Mouse (Mus musculus) ES-CJ7 (cell line): Measurements from ENCODE around the gene 1700003E16Rik.
A peak's percentile ranks its signal among the peaks of the same experiment; 100 is the strongest.

Source experiments
- DNase-seq: peaks from one replicate; pipeline ENCODE4 v3.0.0; 2011; ENCODE audit warnings: low read depth, low spot score

1700003E16Rik gene

GRCm38 (mm10) chr6:83156259-83156684 lies at the start of gene 1700003E16Rik, which contains the start of gene Wdr54:
TSS of gene 1700003E16Rik (plus strand) at chr6:83156404.
TSS of gene Wdr54 (minus strand) at chr6:83156397.
- peak; percentile 80 for DNase-seq

- peak; percentile 91 for DNase-seq
Measured at GRCm38 (mm10) chr6:83107566-83108400, 48.4 kb upstream of the 1700003E16Rik start.

- peak; percentile 64 for DNase-seq
Measured at GRCm38 (mm10) chr6:83108762-83109668, 47.2 kb upstream of the 1700003E16Rik start, which contains the start of gene Mrpl53. TSS of gene Mrpl53 (plus strand) at chr6:83109040.

- no peak for DNase-seq
Measured at GRCm38 (mm10) chr6:83111510-83112136, 44.6 kb upstream of the 1700003E16Rik start.

GRCm38 (mm10) chr6:83115011-83115671 lies 41.1 kb upstream of the 1700003E16Rik start, which contains the start of gene Mogs:
TSS of gene Mogs (plus strand) at chr6:83115496.
- peak; percentile 79 for DNase-seq

GRCm38 (mm10) chr6:83115682-83116372 lies 40.4 kb upstream of the 1700003E16Rik start:
- DNase-seq, result no peak

- no peak for DNase-seq
Measured at GRCm38 (mm10) chr6:83116373-83117164, 39.6 kb upstream of the 1700003E16Rik start.

GRCm38 (mm10) chr6:83117165-83117438 lies 39.1 kb upstream of the 1700003E16Rik start:
- DNase-seq, result no peak

GRCm38 (mm10) chr6:83117616-83118015 lies 38.6 kb upstream of the 1700003E16Rik start:
- DNase-seq, result no peak

- no peak for DNase-seq
Measured at GRCm38 (mm10) chr6:83118369-83118768, 37.8 kb upstream of the 1700003E16Rik start.

GRCm38 (mm10) chr6:83118825-83119733 lies 37.1 kb upstream of the 1700003E16Rik start:
- DNase-seq, result no peak

- no peak for DNase-seq
Measured at GRCm38 (mm10) chr6:83119734-83120051, 36.5 kb upstream of the 1700003E16Rik start.

- peak; percentile 100 for DNase-seq
Measured at GRCm38 (mm10) chr6:83120930-83121862, 35.0 kb upstream of the 1700003E16Rik start, which contains the start of gene Wbp1. TSS of gene Wbp1 (minus strand) at chr6:83121559.

GRCm38 (mm10) chr6:83121863-83122710 lies 34.1 kb upstream of the 1700003E16Rik start:
- no peak for DNase-seq

GRCm38 (mm10) chr6:83122961-83123360 lies 33.2 kb upstream of the 1700003E16Rik start:
- DNase-seq, result no peak

- DNase-seq, result peak; percentile 97
Measured at GRCm38 (mm10) chr6:83124851-83125312, 31.3 kb upstream of the 1700003E16Rik start.

- DNase-seq, result no peak
Measured at GRCm38 (mm10) chr6:83125331-83125730, 30.9 kb upstream of the 1700003E16Rik start, which contains the start of gene Ino80b. TSS of gene Ino80b (minus strand) at chr6:83125431.
